In genomic region chr3:89677617-89678016, GRCm38 (mm10) we compare ENCODE assay signal across 20 mouse cellular contexts. TPM values are rescaled to one million over a fixed set of nuclear protein-coding genes. Genes with fewer than 3 reads are reported as not detected.
DNase-seq lines count a peak whose midpoint lies in the region; ATAC-seq and TF ChIP-seq lines count a peak whose summit lies in the region.
"Had no signal": no experiment of that assay in that cellular context is flagged by ENCODE, and none has a peak within 500 bp of the region (broad histone marks: within the 10 kb centered on the region; RNA-seq: fewer than 3 reads in every experiment).

No protein-coding gene starts in this region.

- no peak for DNase-seq in midbrain, embryonic 11.5 days (ENCODE audit: low spot score, missing footprints)
- DNase-seq in hindbrain, embryonic 14.5 days (ENCODE audit: low spot score), result no peak
- peak; percentile 31 for DNase-seq in midbrain, postnatal 0 days (ENCODE audit: low spot score)
- no peak for DNase-seq in heart, postnatal 14 days
- no peak for DNase-seq in right cerebral cortex, postnatal 4 days
- DNase-seq in heart, postnatal 4 days, result no peak
- DNase-seq: B cell, adult 2 months; cerebellum, adult 8-10 months; heart, postnatal 36 days; kidney, postnatal 10 days; liver, postnatal 0 days; lung, postnatal 10 days had no signal

- no peak overlapping the region for H3K4me3 ChIP-seq in midbrain, embryonic 11.5 days (ENCODE audit: low read depth, low read length)
- no peak overlapping the region for H3K4me3 ChIP-seq in midbrain, embryonic 16.5 days (ENCODE audit: low read depth, low read length)
- H3K4me3 ChIP-seq in forebrain, embryonic 13.5 days, result no peak overlapping the region
- H3K4me3 ChIP-seq in hindbrain, embryonic 14.5 days (replicated peaks; ENCODE audit: low read length), result no peak overlapping the region
- H3K4me3 ChIP-seq in midbrain, postnatal 0 days (ENCODE audit: low read depth, low read length), result no peak overlapping the region
- H3K4me3 ChIP-seq: embryonic facial prominence, embryonic 10.5 days; heart, embryonic 12.5 days; limb, embryonic 10.5 days; neural tube, embryonic 12.5 days; stomach, embryonic 15.5 days had no signal

- no peak overlapping the region for H3K27ac ChIP-seq in midbrain, embryonic 11.5 days (ENCODE audit: low read depth, low read length)
- no peak overlapping the region for H3K27ac ChIP-seq in midbrain, embryonic 16.5 days (ENCODE audit: low read length)
- H3K27ac ChIP-seq in forebrain, embryonic 13.5 days, result no peak overlapping the region
- H3K27ac ChIP-seq in hindbrain, embryonic 14.5 days, result peak overlapping the region; percentile 51; the same call in 1 of the 2 replicates
- no peak overlapping the region for H3K27ac ChIP-seq in midbrain, postnatal 0 days (ENCODE audit: low read depth, low read length)
- H3K27ac ChIP-seq: embryonic facial prominence, embryonic 10.5 days; limb, embryonic 10.5 days; neural tube, embryonic 12.5 days; stomach, embryonic 15.5 days had no signal

- H3K9ac ChIP-seq in midbrain, embryonic 11.5 days (ENCODE audit: low read length), result no peak overlapping the region
- no peak overlapping the region for H3K9ac ChIP-seq in midbrain, embryonic 16.5 days (ENCODE audit: low read depth, low read length)
- no peak overlapping the region for H3K9ac ChIP-seq in forebrain, embryonic 13.5 days
- no peak overlapping the region for H3K9ac ChIP-seq in hindbrain, embryonic 14.5 days
- no peak overlapping the region for H3K9ac ChIP-seq in midbrain, postnatal 0 days (replicated peaks; ENCODE audit: low read length, poor library complexity, severe bottlenecking)
- H3K9ac ChIP-seq: heart, embryonic 12.5 days; liver, postnatal 0 days; neural tube, embryonic 12.5 days; stomach, embryonic 15.5 days had no signal

- peaks cover 2% of the 10 kb centered on the region; the same call in 1 of the 2 replicates for H3K4me1 ChIP-seq in midbrain, embryonic 11.5 days (ENCODE audit: control insufficient read depth, insufficient read depth, low read length)
- 0 out of 2 replicates have a peak, but pooled peaks cover 2% of the 10 kb centered on the region for H3K4me1 ChIP-seq in midbrain, embryonic 16.5 days (ENCODE audit: control insufficient read depth, insufficient read depth, low read length)
- H3K4me1 ChIP-seq in forebrain, embryonic 13.5 days, result peaks cover 14% of the 10 kb centered on the region
- peaks cover 12% of the 10 kb centered on the region; the same call in 1 of the 2 replicates for H3K4me1 ChIP-seq in hindbrain, embryonic 14.5 days (replicated peaks; ENCODE audit: control insufficient read depth, insufficient read depth, low read length)
- peaks cover 2% of the 10 kb centered on the region; the same call in 1 of the 2 replicates for H3K4me1 ChIP-seq in midbrain, postnatal 0 days (ENCODE audit: insufficient read depth, low read length)
- H3K4me1 ChIP-seq: neural tube, embryonic 12.5 days; stomach, embryonic 15.5 days had no signal

- 37% methylated on average over 5 of the region's 5 CpGs for WGBS in midbrain, embryonic 11.5 days
- 32% methylated on average over 5 of the region's 5 CpGs for WGBS in midbrain, embryonic 16.5 days
- WGBS in forebrain, embryonic 13.5 days, result 18% methylated on average over 5 of the region's 5 CpGs
- WGBS in hindbrain, embryonic 14.5 days, result 28% methylated on average over 5 of the region's 5 CpGs
- WGBS in midbrain, postnatal 0 days, result 29% methylated on average over 5 of the region's 5 CpGs

- no peaks in the 10 kb centered on the region for H3K36me3 ChIP-seq in midbrain, embryonic 11.5 days (ENCODE audit: control insufficient read depth, insufficient read depth, low read length)
- no peaks in the 10 kb centered on the region for H3K36me3 ChIP-seq in midbrain, embryonic 16.5 days (ENCODE audit: control insufficient read depth, insufficient read depth, low read length)
- no peaks in the 10 kb centered on the region for H3K36me3 ChIP-seq in forebrain, embryonic 13.5 days (ENCODE audit: poor library complexity, severe bottlenecking)
- H3K36me3 ChIP-seq in hindbrain, embryonic 14.5 days (replicated peaks; ENCODE audit: control insufficient read depth, insufficient read depth), result no peaks in the 10 kb centered on the region
- no peaks in the 10 kb centered on the region for H3K36me3 ChIP-seq in midbrain, postnatal 0 days (ENCODE audit: insufficient read depth, low read length)
- H3K36me3 ChIP-seq: embryonic facial prominence, embryonic 10.5 days; heart, embryonic 12.5 days; limb, embryonic 10.5 days; neural tube, embryonic 12.5 days; stomach, embryonic 15.5 days had no signal

- ATAC-seq in midbrain, embryonic 11.5 days (ENCODE audit: low FRiP score), result 0 out of 2 replicates have a peak, but pooled peaks have one; percentile 54
- no peak for ATAC-seq in midbrain, embryonic 16.5 days
- ATAC-seq in forebrain, embryonic 13.5 days, result peak; percentile 51; the same call in 1 of the 2 replicates
- 0 out of 2 replicates have a peak, but pooled peaks have one; percentile 27 for ATAC-seq in hindbrain, embryonic 14.5 days (ENCODE audit: low FRiP score)
- no peak for ATAC-seq in midbrain, postnatal 0 days (ENCODE audit: low FRiP score)
- ATAC-seq: intestine, embryonic 16.5 days; liver, postnatal 0 days had no signal

- TF ChIP-seq CTCF in midbrain, postnatal 0 days (IDR thresholded peaks at IDR 0.05), result no peak

- H3K9me3 ChIP-seq in midbrain, embryonic 11.5 days (ENCODE audit: control insufficient read depth, low read length), result no peaks in the 10 kb centered on the region
- H3K9me3 ChIP-seq in midbrain, embryonic 16.5 days (replicated peaks; ENCODE audit: control insufficient read depth, low read length, poor library complexity, severe bottlenecking), result no peaks in the 10 kb centered on the region
- no peaks in the 10 kb centered on the region for H3K9me3 ChIP-seq in forebrain, embryonic 13.5 days (replicated peaks)
- H3K9me3 ChIP-seq in hindbrain, embryonic 14.5 days (ENCODE audit: control insufficient read depth, low read length), result no peaks in the 10 kb centered on the region
- no peaks in the 10 kb centered on the region for H3K9me3 ChIP-seq in midbrain, postnatal 0 days (ENCODE audit: low read length)
- H3K9me3 ChIP-seq: embryonic facial prominence, embryonic 10.5 days; heart, embryonic 12.5 days; limb, embryonic 10.5 days; neural tube, embryonic 12.5 days; stomach, embryonic 15.5 days had no signal

- H3K27me3 ChIP-seq in midbrain, embryonic 11.5 days (ENCODE audit: control insufficient read depth, insufficient read depth, low read length), result no peaks in the 10 kb centered on the region
- no peaks in the 10 kb centered on the region for H3K27me3 ChIP-seq in midbrain, embryonic 16.5 days (ENCODE audit: control insufficient read depth, insufficient read depth, low read depth, low read length)
- H3K27me3 ChIP-seq in forebrain, embryonic 13.5 days, result no peaks in the 10 kb centered on the region
- H3K27me3 ChIP-seq in hindbrain, embryonic 14.5 days (ENCODE audit: control insufficient read depth, insufficient read depth, low read length), result no peaks in the 10 kb centered on the region
- H3K27me3 ChIP-seq in midbrain, postnatal 0 days (ENCODE audit: insufficient read depth, low read length), result no peaks in the 10 kb centered on the region
- H3K27me3 ChIP-seq: stomach, embryonic 15.5 days had no signal

- H3K4me2 ChIP-seq in midbrain, embryonic 11.5 days, result no peak overlapping the region; the same call in 1 of the 2 replicates
- no peak overlapping the region for H3K4me2 ChIP-seq in midbrain, embryonic 16.5 days (ENCODE audit: low read length)
- H3K4me2 ChIP-seq in forebrain, embryonic 13.5 days, result no peak overlapping the region
- H3K4me2 ChIP-seq in hindbrain, embryonic 14.5 days (replicated peaks), result no peak overlapping the region
- H3K4me2 ChIP-seq in midbrain, postnatal 0 days (ENCODE audit: low read depth, low read length, poor library complexity, severe bottlenecking), result no peak overlapping the region
- H3K4me2 ChIP-seq: heart, embryonic 12.5 days; neural tube, embryonic 12.5 days; stomach, embryonic 15.5 days had no signal

- intact Hi-C loops in heart, postnatal 14 days (cut with DNase I), result no loop called here

RNA-seq across cellular contexts. Expression of gene Adar, which starts 37.2 kb away (rescaled TPM):
- 15.5 and 16.6 TPM in 2 replicates for polyA plus RNA-seq in midbrain, embryonic 11.5 days (2014; fragmentation: Nextera tagmentation; extraction: Ambion mirVana)
- 35.0 and 35.7 TPM in 2 replicates for polyA plus RNA-seq in midbrain, embryonic 16.5 days (2015; fragmentation: Nextera tagmentation; extraction: Ambion mirVana)
- polyA plus RNA-seq in forebrain, embryonic 13.5 days (2015; fragmentation: Nextera tagmentation; extraction: Ambion mirVana), result 15.6 and 19.0 TPM in 2 replicates
- polyA plus RNA-seq in hindbrain, embryonic 14.5 days (2014; fragmentation: Nextera tagmentation; extraction: Ambion mirVana), result 31.6 and 35.8 TPM in 2 replicates
- 77.1 and 93.6 TPM in 2 replicates for total RNA-seq in midbrain, postnatal 0 days (2014; rRNA removed)
- polyA plus RNA-seq in midbrain, postnatal 0 days (2015; fragmentation: Nextera tagmentation; extraction: Ambion mirVana), result 21.8 and 22.9 TPM in 2 replicates
- total RNA-seq in heart, postnatal 14 days (2021), result 10 to 100 TPM; 12.5 to 13.5 TPM
- 10 to 100 TPM; 20.4 to 21.5 TPM for total RNA-seq in heart, postnatal 4 days (2021)

Comparison
In these comparisons a context has a peak if more than half of its experiments do, and no peak if none do; other contexts are left out.
1. ATAC-seq: peak in midbrain, embryonic 11.5 days (single experiment), forebrain, embryonic 13.5 days (single experiment) and hindbrain, embryonic 14.5 days (single experiment); none in midbrain, embryonic 16.5 days (single experiment) and midbrain, postnatal 0 days (single experiment).